Mouse (Mus musculus): Measurements from ENCODE around the gene Fmnl2. TPM values are rescaled to one million over a fixed set of nuclear protein-coding genes. Genes with fewer than 3 reads are reported as not detected.

The Fmnl2 gene
- total and polyA plus RNA-seq, 3 experiments: 0.42 to 2.8 (median 2.1) TPM

- TF ChIP-seq USF2 (conservative IDR thresholded peaks at IDR 0.05; ENCODE audit: low read depth, low read length): no peak
Observed at GRCm38 (mm10) chr2:52981595-52981994, 123.9 kb downstream of the Fmnl2 start (continued).

DNA sequence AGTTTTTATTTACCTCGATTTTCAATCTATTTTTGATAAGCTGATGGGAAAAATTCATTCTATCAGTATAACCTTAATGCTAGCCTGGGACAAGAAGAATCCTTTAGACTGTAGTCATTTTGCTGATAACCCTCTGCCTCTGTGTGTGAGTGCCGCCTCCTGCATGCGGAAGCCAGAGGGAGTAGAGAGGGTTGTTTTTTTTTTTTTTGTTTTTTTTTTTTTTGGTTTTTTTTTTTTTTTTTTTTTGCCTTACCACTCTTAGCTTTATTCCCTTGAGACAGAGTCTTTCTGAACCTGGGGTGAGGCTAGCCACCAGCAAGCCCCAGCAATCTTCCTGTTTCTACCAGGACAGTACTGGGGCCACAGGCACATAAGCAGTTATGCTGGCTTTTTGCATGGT, 124.8 kb downstream of the Fmnl2 start:
- no peaks in the 10 kb centered on the region for H3K79me2 ChIP-seq (replicated peaks; ENCODE audit: control insufficient read depth, extremely low read depth, insufficient read depth, poor library complexity, severe bottlenecking)
- in situ Hi-C loops (cut with MboI; ENCODE audit: low pct_ligation_motif_present, low pct_unique_long_range_greater_than_20kb, low sequenced_read_pairs): no loop called here
- no peak overlapping the region for H3K27ac ChIP-seq (ENCODE audit: insufficient read depth, low read depth)
- TF ChIP-seq ZNF384 (IDR thresholded peaks at IDR 0.05; ENCODE audit: low read depth, low read length) (peak; percentile 59), HCFC1 (IDR thresholded peaks at IDR 0.05; ENCODE audit: low read depth, low read length) (no peak)
- H3K4me1 ChIP-seq (ENCODE audit: control insufficient read depth in 1 of 2, insufficient read depth in 2 of 2): peaks cover 0 to 10% of the 10 kb centered on the region in 2 experiments; a peak in 2 of 4 replicates
- no peaks in the 10 kb centered on the region for H3K36me3 ChIP-seq (replicated peaks in 1 of 2; ENCODE audit: control insufficient read depth in 1 of 2, insufficient read depth in 1 of 2, low read length in 1 of 2)
- no peaks in the 10 kb centered on the region for H3K9me3 ChIP-seq (replicated peaks; ENCODE audit: low read length)
- H3K4me2 ChIP-seq (ENCODE audit: insufficient read depth, low read depth, poor library complexity, severe bottlenecking): no peak overlapping the region
- dilution Hi-C loops (cut with MboI; ENCODE audit: extremely low pct_ligation_motif_present, extremely low pct_unique_long_range_greater_than_20kb, low sequenced_read_pairs): no loop called here
- H3K9ac ChIP-seq (ENCODE audit: insufficient read depth, low read depth): no peak overlapping the region
- no peak for DNase-seq (ENCODE audit: extremely low read depth)
- no peaks in the 10 kb centered on the region for H3K27me3 ChIP-seq (replicated peaks)
- H3K4me3 ChIP-seq (replicated peaks in 1 of 3; ENCODE audit: low read depth in 2 of 3, low read length in 2 of 3, poor library complexity in 1 of 3): no peak overlapping the region

DNA sequence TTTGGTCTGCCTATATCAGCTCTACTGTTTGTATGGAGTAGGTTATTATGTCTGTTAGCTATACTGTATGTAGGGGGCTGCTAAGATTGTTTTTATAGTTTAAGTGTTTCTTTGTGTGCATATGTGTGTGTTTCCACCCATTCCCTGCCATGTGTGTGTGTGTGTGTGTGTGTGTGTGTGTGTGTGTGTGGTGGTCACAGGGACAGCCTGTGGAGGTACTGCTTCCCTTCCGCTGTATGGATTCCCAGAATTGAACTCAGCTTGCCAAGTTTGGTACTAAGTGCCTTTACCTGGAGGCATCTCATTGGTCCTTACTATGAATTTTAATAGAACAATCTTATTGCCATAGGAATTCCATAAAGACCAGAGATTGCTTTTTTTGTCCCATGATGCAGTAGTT, 126.9 kb downstream of the Fmnl2 start:
- H3K9ac ChIP-seq (ENCODE audit: insufficient read depth, low read depth): no peak overlapping the region
- no peak overlapping the region for H3K4me3 ChIP-seq (replicated peaks in 1 of 3; ENCODE audit: low read depth in 2 of 3, low read length in 2 of 3, poor library complexity in 1 of 3)
- no peaks in the 10 kb centered on the region for H3K36me3 ChIP-seq (replicated peaks in 1 of 2; ENCODE audit: control insufficient read depth in 1 of 2, insufficient read depth in 1 of 2, low read length in 1 of 2)
- no peaks in the 10 kb centered on the region for H3K79me2 ChIP-seq (replicated peaks; ENCODE audit: control insufficient read depth, extremely low read depth, insufficient read depth, poor library complexity, severe bottlenecking)
- in situ Hi-C loops (cut with MboI; ENCODE audit: low pct_ligation_motif_present, low pct_unique_long_range_greater_than_20kb, low sequenced_read_pairs): no loop called here
- H3K9me3 ChIP-seq (replicated peaks; ENCODE audit: low read length): no peaks in the 10 kb centered on the region
- no peak overlapping the region for H3K4me2 ChIP-seq (ENCODE audit: insufficient read depth, low read depth, poor library complexity, severe bottlenecking)
- dilution Hi-C loops (cut with MboI; ENCODE audit: extremely low pct_ligation_motif_present, extremely low pct_unique_long_range_greater_than_20kb, low sequenced_read_pairs): no loop called here
- H3K27me3 ChIP-seq (replicated peaks): no peaks in the 10 kb centered on the region
- DNase-seq (ENCODE audit: extremely low read depth): no peak
- H3K4me1 ChIP-seq (ENCODE audit: control insufficient read depth in 1 of 2, insufficient read depth in 2 of 2): peaks cover 0 to 10% of the 10 kb centered on the region in 2 experiments; a peak in 2 of 4 replicates
- no peak overlapping the region for H3K27ac ChIP-seq (ENCODE audit: insufficient read depth, low read depth)
- TF ChIP-seq ELF1 (IDR thresholded peaks at IDR 0.05; ENCODE audit: low read depth, low read length): no peak
- TF ChIP-seq MAFK (IDR thresholded peaks at IDR 0.05; ENCODE audit: insufficient replicate concordance, low read length): no peak
- no peak for TF ChIP-seq GABPA (IDR thresholded peaks at IDR 0.05; ENCODE audit: insufficient replicate concordance, low read depth, low read length)
- no peak for TF ChIP-seq JUND (conservative IDR thresholded peaks at IDR 0.05; ENCODE audit: low read depth, low read length)
- no peak for TF ChIP-seq EP300 (IDR thresholded peaks at IDR 0.05; ENCODE audit: low read length)
- no peak for TF ChIP-seq POLR2AphosphoS2 (IDR thresholded peaks at IDR 0.05; ENCODE audit: low read depth, low read length)
- TF ChIP-seq MAZ (IDR thresholded peaks at IDR 0.05; ENCODE audit: low read depth, low read length): no peak
- TF ChIP-seq HCFC1 (IDR thresholded peaks at IDR 0.05; ENCODE audit: low read depth, low read length): no peak
- no peak for TF ChIP-seq USF2 (conservative IDR thresholded peaks at IDR 0.05; ENCODE audit: low read depth, low read length)
- TF ChIP-seq MXI1 (IDR thresholded peaks at IDR 0.05; ENCODE audit: low read depth, low read length): no peak
- TF ChIP-seq RCOR1 (conservative IDR thresholded peaks at IDR 0.05; ENCODE audit: low read depth, low read length): no peak
- TF ChIP-seq MYC (IDR thresholded peaks at IDR 0.05; ENCODE audit: low read depth, low read length): no peak
- TF ChIP-seq ZNF384 (IDR thresholded peaks at IDR 0.05; ENCODE audit: low read depth, low read length): no peak
- TF ChIP-seq E2F4 (IDR thresholded peaks at IDR 0.05; ENCODE audit: insufficient replicate concordance, low read depth, low read length): no peak

Data from CH12.LX (cell line).